Mouse (Mus musculus): ENCODE measurements around the gene Etl4. TPM values are rescaled to one million over a fixed set of nuclear protein-coding genes. Genes with fewer than 3 reads are reported as not detected.

The Etl4 gene
- polyA plus RNA-seq, 1 experiment from 2014 or later = 5.9 TPM

GRCm38 (mm10) chr2:20779484-20780381 lies 870.2 kb downstream of the Etl4 start:
- Histone ChIP-seq H3K9me3 (replicated peaks) (no peaks in the 10 kb centered on the region), H3K27me3 (replicated peaks) (no peaks in the 10 kb centered on the region), H3K4me3 (no peak overlapping the region), H3K27ac (no peak overlapping the region), H3K9ac (no peak overlapping the region), H3K4me2 (no peak overlapping the region), H3K36me3 (no peaks in the 10 kb centered on the region), H3K4me1 (no peaks in the 10 kb centered on the region)
- WGBS (ENCODE audit: insufficient replicate concordance) = 30% methylated on average over 6 of the region's 6 CpGs
- ATAC-seq = no peak

GRCm38 (mm10) chr2:20801236-20801890 lies 891.8 kb downstream of the Etl4 start:
- Histone ChIP-seq H3K4me3 (no peak overlapping the region), H3K4me2 (no peak overlapping the region), H3K27me3 (replicated peaks) (no peaks in the 10 kb centered on the region), H3K27ac (no peak overlapping the region), H3K9ac (no peak overlapping the region), H3K4me1 (no peaks in the 10 kb centered on the region), H3K9me3 (replicated peaks) (no peaks in the 10 kb centered on the region), H3K36me3 (no peaks in the 10 kb centered on the region)
- no peak for ATAC-seq
- WGBS (ENCODE audit: insufficient replicate concordance) = 67% methylated on average over 8 of the region's 8 CpGs

GRCm38 (mm10) chr2:20811506-20811905 lies 901.9 kb downstream of the Etl4 start:
- Histone ChIP-seq H3K9me3 (replicated peaks) (no peaks in the 10 kb centered on the region), H3K4me1 (no peaks in the 10 kb centered on the region), H3K36me3 (no peaks in the 10 kb centered on the region), H3K9ac (no peak overlapping the region), H3K27ac (no peak overlapping the region), H3K27me3 (replicated peaks) (no peaks in the 10 kb centered on the region), H3K4me2 (no peak overlapping the region), H3K4me3 (no peak overlapping the region)
- WGBS (ENCODE audit: insufficient replicate concordance) = 71% methylated on average over 8 of the region's 8 CpGs
- ATAC-seq = no peak

GRCm38 (mm10) chr2:20813986-20814385 lies 904.4 kb downstream of the Etl4 start:
- no peaks in the 10 kb centered on the region for H3K27me3 ChIP-seq (replicated peaks)
- H3K9me3 ChIP-seq (replicated peaks) = no peaks in the 10 kb centered on the region
- H3K4me3 ChIP-seq = no peak overlapping the region
- no peak overlapping the region for H3K27ac ChIP-seq
- ATAC-seq = no peak
- H3K4me1 ChIP-seq = no peaks in the 10 kb centered on the region
- no peak overlapping the region for H3K9ac ChIP-seq
- no peak overlapping the region for H3K4me2 ChIP-seq
- WGBS (ENCODE audit: insufficient replicate concordance) = 64% methylated on average over 2 of the region's 2 CpGs
- H3K36me3 ChIP-seq = no peaks in the 10 kb centered on the region

- Histone ChIP-seq H3K9me3 (replicated peaks) (no peaks in the 10 kb centered on the region), H3K27ac (no peak overlapping the region), H3K4me3 (no peak overlapping the region), H3K36me3 (no peaks in the 10 kb centered on the region), H3K27me3 (replicated peaks) (no peaks in the 10 kb centered on the region), H3K9ac (no peak overlapping the region), H3K4me2 (no peak overlapping the region), H3K4me1 (no peaks in the 10 kb centered on the region)
- no peak for ATAC-seq
- WGBS (ENCODE audit: insufficient replicate concordance) = 59% methylated on average over 7 of the region's 7 CpGs
Measured at GRCm38 (mm10) chr2:20818226-20818625, 908.6 kb downstream of the Etl4 start.

- Histone ChIP-seq H3K27ac (no peak overlapping the region), H3K27me3 (replicated peaks) (no peaks in the 10 kb centered on the region), H3K9ac (no peak overlapping the region), H3K4me2 (no peak overlapping the region), H3K4me1 (no peaks in the 10 kb centered on the region), H3K36me3 (no peaks in the 10 kb centered on the region), H3K9me3 (replicated peaks) (no peaks in the 10 kb centered on the region), H3K4me3 (no peak overlapping the region)
- no peak for ATAC-seq
Measured at GRCm38 (mm10) chr2:20826258-20826657, 916.7 kb downstream of the Etl4 start.

- Histone ChIP-seq H3K4me3 (no peak overlapping the region), H3K36me3 (no peaks in the 10 kb centered on the region), H3K4me2 (no peak overlapping the region), H3K27ac (no peak overlapping the region), H3K9me3 (replicated peaks) (no peaks in the 10 kb centered on the region), H3K4me1 (no peaks in the 10 kb centered on the region), H3K9ac (no peak overlapping the region), H3K27me3 (replicated peaks) (no peaks in the 10 kb centered on the region)
- 64% methylated on average over 3 of the region's 3 CpGs for whole genome bisulfite sequencing (ENCODE audit: insufficient replicate concordance)
- ATAC-seq = no peak
Measured at GRCm38 (mm10) chr2:20830882-20831281, 921.3 kb downstream of the Etl4 start.

GRCm38 (mm10) chr2:20831608-20832406 lies 922.2 kb downstream of the Etl4 start:
- no peak for ATAC-seq
- H3K36me3 ChIP-seq = no peaks in the 10 kb centered on the region
- H3K27me3 ChIP-seq (replicated peaks) = no peaks in the 10 kb centered on the region
- no peak overlapping the region for H3K4me3 ChIP-seq
- no peak overlapping the region for H3K4me2 ChIP-seq
- WGBS (ENCODE audit: insufficient replicate concordance) = 60% methylated on average over 3 of the region's 3 CpGs
- no peak overlapping the region for H3K9ac ChIP-seq
- H3K27ac ChIP-seq = no peak overlapping the region
- no peaks in the 10 kb centered on the region for H3K4me1 ChIP-seq
- H3K9me3 ChIP-seq (replicated peaks) = no peaks in the 10 kb centered on the region

- no peak for ATAC-seq
- WGBS (ENCODE audit: insufficient replicate concordance) = 90% methylated on average over 18 of the region's 18 CpGs
- Histone ChIP-seq H3K9me3 (replicated peaks) (no peaks in the 10 kb centered on the region), H3K27me3 (replicated peaks) (no peaks in the 10 kb centered on the region), H3K27ac (no peak overlapping the region), H3K4me3 (no peak overlapping the region), H3K9ac (no peak overlapping the region), H3K36me3 (peaks cover 76% of the 10 kb centered on the region), H3K4me2 (no peak overlapping the region), H3K4me1 (no peaks in the 10 kb centered on the region)
Measured at GRCm38 (mm10) chr2:20849346-20849745, 939.8 kb downstream of the Etl4 start.

Small RNA genes within 50 kb of the gene (microRNA-seq; reads per million reads assigned to microRNA genes)
- not detected for gene Gm44457
